Mouse (Mus musculus) forebrain, postnatal 0 days (tissue): ENCODE measurements around the gene Ubxn7. TPM values are rescaled to one million over a fixed set of nuclear protein-coding genes. Genes with fewer than 3 reads are reported as not detected.

Experiments used
- ATAC-seq: fragments of 200-750 bp; cut with Nextera tagmentation; 2 replicates; pipeline ENCODE4 v1.8.0; 2017; ENCODE audit warnings: mild to moderate bottlenecking, moderate library complexity
- DNase-seq: peaks from one replicate; pipeline ENCODE4 v3.0.0-alpha.2; 2015
- H3K27ac ChIP-seq: fragments of 300-500 bp; sonication (generic); 2 replicates; pipeline ENCODE4 v1.5.1; 2014; ENCODE audit warnings: low read depth, mild to moderate bottlenecking, antibody characterized with exemption, low read length, moderate library complexity, mixed read lengths
- H3K27me3 ChIP-seq: fragments of 300-500 bp; sonication (generic); 2 replicates; pipeline ENCODE4 v1.6.1; 2014; ENCODE audit warnings: mild to moderate bottlenecking, low read length, mixed read lengths; ENCODE audit not compliant: insufficient read depth
- H3K36me3 ChIP-seq: fragments of 300-500 bp; sonication (generic); 2 replicates; pipeline ENCODE4 v1.6.1; 2014; ENCODE audit warnings: mild to moderate bottlenecking, moderate library complexity; ENCODE audit not compliant: insufficient read depth
- H3K4me1 ChIP-seq: fragments of 300-500 bp; sonication (generic); 2 replicates; pipeline ENCODE4 v1.6.1; 2014; ENCODE audit warnings: antibody characterized with exemption; ENCODE audit not compliant: insufficient read depth
- H3K4me2 ChIP-seq: fragments of 300-500 bp; sonication (generic); 2 replicates; pipeline ENCODE4 v1.6.1; 2014; ENCODE audit warnings: low read depth, mild to moderate bottlenecking, moderate library complexity
- H3K4me3 ChIP-seq: fragments of 300-500 bp; sonication (generic); 2 replicates; pipeline ENCODE4 v1.5.1; 2014; ENCODE audit warnings: low read depth, low read length, mixed read lengths
- H3K9ac ChIP-seq: fragments of 300-500 bp; sonication (generic); 2 replicates; pipeline ENCODE4 v1.6.1; 2014; ENCODE audit warnings: mild to moderate bottlenecking
- H3K9me3 ChIP-seq: fragments of 300-500 bp; sonication (generic); 2 replicates; pipeline ENCODE4 v1.6.1; 2016; ENCODE audit warnings: low read length
- CTCF ChIP-seq: sonication (generic); IDR thresholded peaks from 2 replicates; pipeline ENCODE4 v1.5.1; 2016; ENCODE audit warnings: antibody characterized with exemption, control low read depth, low read depth
- WGBS: fragments of 180-500 bp; shearing (Covaris S2); extraction: QIAGEN DNeasy Blood & Tissue Kit; methylation state at CpG from one replicate; pipeline ENCODE4 v1.1.7; 2014; 5-methylcytosine and 5-hydroxymethylcytosine counted together
- polyA plus RNA-seq: library from polyadenylated mRNA; unstranded; fragments of >200 nt; fragmentation: Nextera tagmentation; extraction: Ambion mirVana; gene quantifications from 2 replicates; pipeline ENCODE4 v1.2.1, GENCODE M21; 2015
- total RNA-seq: library from RNA; depleted of rRNA; stranded (reverse); fragments of >200 nt; gene quantifications from 2 replicates; pipeline ENCODE4 v1.2.3, GENCODE M21; 2014

The Ubxn7 gene
- total and polyA plus RNA-seq, 2 experiments from 2014 or later, result 10.5 to 42.5 TPM

GRCm38 (mm10) chr16:32396541-32396835, 64.4 kb downstream of the Ubxn7 start:
- H3K4me2 ChIP-seq, result no peak overlapping the region
- no peak for TF ChIP-seq CTCF
- H3K27me3 ChIP-seq, result no peaks in the 10 kb centered on the region
- ATAC-seq (no peak), DNase-seq (no peak)
- H3K4me1 ChIP-seq, result no peaks in the 10 kb centered on the region
- H3K4me3 ChIP-seq, result no peak overlapping the region
- peaks cover 6% of the 10 kb centered on the region; the same call in 1 of the 2 replicates for H3K36me3 ChIP-seq
- H3K27ac ChIP-seq, result no peak overlapping the region
- WGBS, result 61% methylated on average over 3 of the region's 3 CpGs
- H3K9ac ChIP-seq, result no peak overlapping the region
- no peaks in the 10 kb centered on the region for H3K9me3 ChIP-seq

DNA sequence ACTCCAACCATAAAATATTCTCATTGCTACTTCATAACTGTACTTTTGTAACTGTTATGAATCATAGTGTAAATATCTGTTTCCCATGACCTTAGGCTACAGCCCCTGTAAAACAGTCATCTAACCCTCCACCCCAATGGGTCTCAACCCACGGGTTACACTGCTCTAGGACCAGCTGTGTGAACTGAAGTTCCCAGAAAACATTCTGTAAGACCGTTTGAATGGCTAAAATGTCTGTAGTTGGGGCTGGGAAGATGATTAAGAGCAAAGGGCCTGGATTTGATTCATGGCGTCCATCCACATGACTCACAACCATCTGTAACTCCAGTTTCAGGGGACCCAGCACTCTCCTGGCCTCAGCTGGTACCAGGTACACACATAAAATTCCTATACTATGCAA, 66.1 kb downstream of the Ubxn7 start:
- WGBS, result 71% methylated on average over 3 of the region's 3 CpGs
- TF ChIP-seq CTCF, result no peak
- no peak for ATAC-seq

DNA sequence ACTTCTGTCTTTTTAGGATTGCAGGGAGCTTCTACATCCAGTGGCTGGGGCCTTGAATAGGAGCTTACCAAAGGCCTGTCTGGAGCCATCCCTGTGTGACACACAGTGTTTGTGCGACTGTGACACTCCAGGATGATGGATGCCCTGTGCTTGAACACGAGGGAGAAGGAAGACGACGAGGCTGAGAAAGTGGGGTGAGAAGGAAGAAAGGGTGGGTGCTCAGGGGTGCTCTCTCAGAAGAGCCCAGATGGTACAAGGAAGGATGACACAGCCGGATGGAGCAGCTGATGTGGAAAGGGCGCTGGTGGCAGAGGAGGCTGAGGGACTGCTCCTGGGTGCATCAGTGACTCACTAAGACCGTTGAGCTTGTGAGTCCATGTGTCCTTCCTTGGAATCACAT, 68.2 kb downstream of the Ubxn7 start, which contains the start of gene Tm4sf19:
Gene Tm4sf19, plus strand, starts transcription at position 240 of the 400 bp plus-strand sequence.
- H3K4me1 ChIP-seq, result no peaks in the 10 kb centered on the region
- TF ChIP-seq CTCF, result no peak
- DNase-seq, result no peak
- H3K27ac ChIP-seq, result no peak within 1 kb of the TSS
- no peak within 1 kb of the TSS for H3K4me3 ChIP-seq
- no peaks in the 10 kb centered on the region for H3K27me3 ChIP-seq
- no peak within 1 kb of the TSS for H3K4me2 ChIP-seq
- 89% methylated on average over 7 of the region's 7 CpGs for WGBS
- H3K9ac ChIP-seq, result no peak within 1 kb of the TSS
- no peaks in the 10 kb centered on the region for H3K36me3 ChIP-seq
- no peaks in the 10 kb centered on the region for H3K9me3 ChIP-seq
- no peak for ATAC-seq

More for the DNA sequence above, 66.1 kb downstream of the Ubxn7 start:
- Histone ChIP-seq H3K4me1 (no peaks in the 10 kb centered on the region), H3K9ac (no peak overlapping the region), H3K27ac (no peak overlapping the region), H3K27me3 (no peaks in the 10 kb centered on the region), H3K36me3 (0 out of 2 replicates have a peak, but pooled peaks cover 1% of the 10 kb centered on the region), H3K4me2 (no peak overlapping the region), H3K9me3 (no peaks in the 10 kb centered on the region), H3K4me3 (no peak overlapping the region)
- no peak for DNase-seq

GRCm38 (mm10) chr16:32401335-32401965, 69.4 kb downstream of the Ubxn7 start:
- DNase-seq, result no peak
- no peak for TF ChIP-seq CTCF
- no peak overlapping the region for H3K4me3 ChIP-seq
- H3K9me3 ChIP-seq, result no peaks in the 10 kb centered on the region
- ATAC-seq, result no peak
- H3K36me3 ChIP-seq, result no peaks in the 10 kb centered on the region
- no peak overlapping the region for H3K4me2 ChIP-seq
- H3K27ac ChIP-seq, result no peak overlapping the region
- no peak overlapping the region for H3K9ac ChIP-seq
- WGBS, result 87% methylated on average over 9 of the region's 9 CpGs
- H3K27me3 ChIP-seq, result no peaks in the 10 kb centered on the region
- H3K4me1 ChIP-seq, result no peaks in the 10 kb centered on the region

DNA sequence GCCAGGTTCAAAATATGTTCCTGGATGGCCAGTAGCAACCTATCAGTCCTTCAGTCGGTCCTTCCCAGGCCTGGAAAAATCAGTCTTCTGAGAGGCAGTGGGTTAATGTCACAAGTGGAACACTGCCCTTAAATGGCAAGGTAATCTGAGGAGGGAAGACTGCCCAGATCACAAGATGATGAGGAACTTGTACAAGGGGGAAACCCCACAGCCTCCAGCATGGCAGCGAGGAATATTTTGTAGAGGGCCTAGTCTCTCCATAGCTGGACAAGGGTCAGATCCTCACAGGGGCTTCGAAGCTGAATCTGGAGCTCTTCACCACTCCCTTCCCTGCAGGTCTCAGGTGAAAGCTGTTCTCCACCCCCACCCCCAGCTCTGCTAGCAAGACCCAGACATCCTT, 70.8 kb downstream of the Ubxn7 start:
- no peak for ATAC-seq
- H3K9me3 ChIP-seq, result no peaks in the 10 kb centered on the region
- H3K9ac ChIP-seq, result no peak overlapping the region
- DNase-seq, result no peak
- no peak overlapping the region for H3K4me2 ChIP-seq
- no peaks in the 10 kb centered on the region for H3K36me3 ChIP-seq
- no peaks in the 10 kb centered on the region for H3K4me1 ChIP-seq
- WGBS, result 89% methylated on average over 3 of the region's 3 CpGs
- no peak overlapping the region for H3K27ac ChIP-seq
- no peak overlapping the region for H3K4me3 ChIP-seq
- H3K27me3 ChIP-seq, result no peaks in the 10 kb centered on the region
- no peak for TF ChIP-seq CTCF

DNA sequence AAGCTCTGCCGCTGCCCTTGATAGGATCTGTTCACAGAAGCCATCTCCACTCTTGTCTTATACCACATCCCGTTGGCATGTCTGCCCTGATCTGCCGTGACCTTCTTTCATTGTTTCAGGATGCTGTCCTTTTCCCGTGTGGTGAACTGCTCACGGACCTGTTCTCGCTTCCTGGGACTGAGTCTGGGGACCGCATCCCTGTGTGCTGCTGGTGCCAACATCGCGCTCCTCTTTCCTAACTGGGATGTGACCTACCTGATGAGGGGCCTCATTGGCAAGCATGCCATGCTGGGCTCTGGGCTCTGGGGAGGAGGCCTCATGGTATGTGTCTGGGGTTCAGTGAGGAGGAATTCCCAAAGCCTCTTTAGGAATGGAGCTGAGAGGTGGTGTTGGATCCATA, 73.7 kb downstream of the Ubxn7 start:
- Histone ChIP-seq H3K36me3 (no peaks in the 10 kb centered on the region), H3K4me2 (no peak overlapping the region), H3K4me1 (no peaks in the 10 kb centered on the region), H3K9me3 (no peaks in the 10 kb centered on the region), H3K4me3 (no peak overlapping the region), H3K27me3 (no peaks in the 10 kb centered on the region), H3K27ac (no peak overlapping the region), H3K9ac (no peak overlapping the region)
- no peak for ATAC-seq
- no peak for TF ChIP-seq CTCF
- DNase-seq, result no peak
- WGBS, result 91% methylated on average over 9 of the region's 9 CpGs

GRCm38 (mm10) chr16:32406671-32407070, 74.6 kb downstream of the Ubxn7 start:
- Histone ChIP-seq H3K9me3 (no peaks in the 10 kb centered on the region), H3K36me3 (no peaks in the 10 kb centered on the region), H3K27ac (no peak overlapping the region), H3K4me3 (no peak overlapping the region), H3K4me2 (no peak overlapping the region), H3K9ac (no peak overlapping the region), H3K27me3 (no peaks in the 10 kb centered on the region), H3K4me1 (no peaks in the 10 kb centered on the region)
- no peak for DNase-seq
- WGBS, result 81% methylated on average over 6 of the region's 6 CpGs
- no peak for ATAC-seq
- TF ChIP-seq CTCF, result no peak
